Mouse (Mus musculus): ENCODE data around the gene Ier3. TPM values are rescaled to one million over a fixed set of nuclear protein-coding genes. Genes with fewer than 3 reads are reported as not detected.
A peak's percentile ranks its signal among the peaks of the same experiment; 100 is the strongest.

Ier3 gene
- polyA plus RNA-seq (2015; fragmentation: Nextera tagmentation; extraction: Ambion mirVana) = 205 and 234 TPM in 2 replicates

DNA sequence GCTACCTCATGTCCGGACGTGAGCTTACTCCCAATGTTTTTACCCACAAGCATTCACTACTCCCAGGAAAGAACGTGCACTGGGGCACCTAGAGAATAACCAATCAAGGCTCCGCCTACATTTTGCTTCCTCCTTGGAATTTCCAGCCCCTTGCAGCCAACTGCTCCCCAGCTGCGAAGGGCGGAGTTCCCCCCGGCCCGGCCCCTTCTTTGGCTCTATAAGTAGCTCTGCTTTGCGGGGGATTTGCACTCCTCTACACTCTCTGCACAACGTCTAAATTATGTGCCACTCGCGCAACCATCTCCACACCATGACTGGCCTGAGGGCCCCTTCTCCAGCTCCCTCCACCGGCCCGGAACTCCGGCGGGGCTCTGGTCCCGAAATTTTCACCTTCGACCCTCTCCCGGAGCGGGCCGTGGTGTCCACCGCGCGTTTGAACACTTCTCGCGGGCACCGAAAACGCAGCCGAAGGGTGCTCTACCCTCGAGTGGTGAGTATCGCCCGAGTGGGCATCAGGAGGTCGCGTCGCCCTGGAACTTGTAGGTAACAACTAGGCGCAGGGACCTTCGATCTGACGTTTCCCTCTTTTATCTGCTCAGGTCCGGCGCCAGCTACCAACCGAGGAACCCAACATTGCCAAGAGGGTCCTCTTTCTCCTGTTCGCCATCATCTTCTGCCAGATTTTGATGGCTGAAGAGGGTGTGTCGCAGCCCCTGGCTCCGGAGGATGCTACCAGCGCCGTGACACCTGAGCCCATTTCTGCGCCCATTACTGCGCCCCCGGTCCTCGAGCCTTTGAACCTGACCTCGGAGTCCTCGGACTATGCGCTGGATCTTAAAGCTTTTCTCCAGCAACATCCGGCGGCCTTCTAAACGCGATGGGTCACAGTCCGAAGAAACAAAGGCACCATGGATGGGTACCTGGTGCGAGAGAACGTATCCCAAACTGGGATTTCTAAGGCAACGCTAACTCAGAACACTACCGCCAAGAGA, at the start of gene Ier3:
TSS of gene Ier3 (plus strand) at position 246 of the 992 bp plus-strand sequence.
- Histone ChIP-seq H3K4me2 (replicated peaks; ENCODE audit: low read depth, low read length) (peak within 1 kb of the TSS; percentile 77), H3K9ac (replicated peaks; ENCODE audit: low read depth) (peak within 1 kb of the TSS; percentile 80), H3K4me3 (ENCODE audit: low read depth, low read length) (peak within 1 kb of the TSS; percentile 79), H3K27me3 (replicated peaks; ENCODE audit: insufficient read depth, low read length) (no peaks in the 10 kb centered on the region), H3K4me1 (ENCODE audit: insufficient read depth, low read depth, low read length) (peaks cover 9% of the 10 kb centered on the region; the same call in 1 of the 2 replicates), H3K9me3 (ENCODE audit: low read length) (no peaks in the 10 kb centered on the region), H3K27ac (ENCODE audit: low read length) (peak within 1 kb of the TSS; percentile 95), H3K36me3 (ENCODE audit: insufficient read depth, low read length) (0 out of 2 replicates have a peak, but pooled peaks cover 6% of the 10 kb centered on the region)
- ATAC-seq (peak; percentile 77), DNase-seq (ENCODE audit: low spot score) (peak; percentile 98)
- under 1% methylated on average over 62 of the region's 62 CpGs for WGBS
- TF ChIP-seq CTCF (IDR thresholded peaks at IDR 0.05) (no peak), EP300 (IDR thresholded peaks at IDR 0.05) (peak; percentile 78)

DNA sequence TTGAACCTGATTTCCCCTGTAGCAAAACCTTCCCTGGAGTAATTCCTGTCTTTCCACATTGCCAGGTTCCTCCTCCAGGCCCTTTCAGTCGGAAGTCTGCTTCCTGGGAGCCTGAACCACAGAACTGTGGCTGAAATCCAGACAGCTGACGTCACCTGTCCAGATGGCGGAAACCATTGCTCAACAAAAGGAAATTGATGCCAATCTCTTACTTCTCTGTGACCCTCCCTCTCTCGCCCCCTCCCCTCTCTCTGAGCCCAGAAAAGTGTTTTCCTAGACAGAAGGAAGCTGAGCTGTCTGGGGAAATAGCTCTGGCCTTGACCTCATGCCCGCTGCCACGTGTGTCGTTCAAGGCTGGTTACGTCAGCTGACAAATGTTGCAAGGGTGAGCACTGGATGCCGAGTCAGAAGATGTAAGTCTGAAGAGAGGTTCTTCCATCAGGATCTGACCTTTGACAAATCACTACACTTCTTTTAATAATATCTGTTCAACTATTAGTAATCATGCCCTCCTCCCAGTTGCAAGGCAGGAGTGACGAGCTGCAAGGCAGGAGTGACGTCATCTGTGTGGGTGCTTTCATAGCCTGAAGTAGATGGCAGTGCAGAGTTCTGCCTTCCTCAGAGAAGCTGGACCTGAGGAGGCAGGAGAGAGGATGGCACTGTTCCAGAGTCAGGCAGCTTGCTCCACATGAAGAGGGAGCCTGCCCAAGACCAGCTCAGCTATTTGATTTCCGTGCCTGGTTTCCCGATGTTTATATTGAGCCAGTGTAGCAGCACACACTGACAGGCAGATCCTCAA, 44.5 kb upstream of the Ier3 start:
- WGBS = 4% methylated on average over 13 of the region's 13 CpGs
- H3K4me3 ChIP-seq (ENCODE audit: low read depth, low read length) = no peak overlapping the region
- H3K4me1 ChIP-seq (ENCODE audit: insufficient read depth, low read depth, low read length) = peaks cover 9% of the 10 kb centered on the region; the same call in 1 of the 2 replicates
- peak; percentile 87 for TF ChIP-seq EP300 (IDR thresholded peaks at IDR 0.05)
- TF ChIP-seq CTCF (IDR thresholded peaks at IDR 0.05) = peak; percentile 30
- ATAC-seq (peak; percentile 82), DNase-seq (ENCODE audit: low spot score) (peak; percentile 93)
- H3K27ac ChIP-seq (ENCODE audit: low read length) = peak overlapping the region; percentile 74
- H3K36me3 ChIP-seq (ENCODE audit: insufficient read depth, low read length) = no peaks in the 10 kb centered on the region
- H3K4me2 ChIP-seq (replicated peaks; ENCODE audit: low read depth, low read length) = 0 out of 2 replicates have a peak overlapping the region, but pooled peaks have one; percentile 14
- H3K9ac ChIP-seq (replicated peaks; ENCODE audit: low read depth) = no peak overlapping the region
- no peaks in the 10 kb centered on the region for H3K27me3 ChIP-seq (replicated peaks; ENCODE audit: insufficient read depth, low read length)
- no peaks in the 10 kb centered on the region for H3K9me3 ChIP-seq (ENCODE audit: low read length)

DNA sequence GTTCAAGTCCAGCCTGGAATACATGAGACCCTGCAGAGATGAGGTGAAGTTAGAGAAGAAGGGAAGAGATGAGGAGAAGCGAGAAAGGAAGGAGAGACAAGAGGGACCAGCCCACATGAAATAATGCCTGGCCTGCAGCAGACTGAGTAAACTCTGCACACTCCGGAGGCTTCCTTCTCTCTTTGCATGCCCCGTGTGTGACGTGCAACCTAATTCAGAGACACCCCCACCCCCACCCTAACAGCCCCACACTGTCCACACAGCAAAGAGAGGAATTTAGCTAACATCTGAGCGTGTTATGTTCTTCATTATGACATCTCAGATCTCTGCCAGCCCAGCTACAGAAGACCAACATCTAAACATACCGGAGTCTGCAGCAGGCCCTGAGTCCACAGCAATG, 42.5 kb upstream of the Ier3 start:
- ATAC-seq (no peak), DNase-seq (ENCODE audit: low spot score) (no peak)
- TF ChIP-seq CTCF (IDR thresholded peaks at IDR 0.05) (no peak), EP300 (IDR thresholded peaks at IDR 0.05) (no peak)
- Histone ChIP-seq H3K27me3 (replicated peaks; ENCODE audit: insufficient read depth, low read length) (no peaks in the 10 kb centered on the region), H3K4me1 (ENCODE audit: insufficient read depth, low read depth, low read length) (peaks cover 9% of the 10 kb centered on the region; the same call in 1 of the 2 replicates), H3K4me3 (ENCODE audit: low read depth, low read length) (no peak overlapping the region), H3K9me3 (ENCODE audit: low read length) (no peaks in the 10 kb centered on the region), H3K27ac (ENCODE audit: low read length) (no peak overlapping the region), H3K9ac (replicated peaks; ENCODE audit: low read depth) (no peak overlapping the region), H3K4me2 (replicated peaks; ENCODE audit: low read depth, low read length) (no peak overlapping the region), H3K36me3 (ENCODE audit: insufficient read depth, low read length) (no peaks in the 10 kb centered on the region)
- WGBS = 24% methylated on average over 4 of the region's 6 CpGs

DNA sequence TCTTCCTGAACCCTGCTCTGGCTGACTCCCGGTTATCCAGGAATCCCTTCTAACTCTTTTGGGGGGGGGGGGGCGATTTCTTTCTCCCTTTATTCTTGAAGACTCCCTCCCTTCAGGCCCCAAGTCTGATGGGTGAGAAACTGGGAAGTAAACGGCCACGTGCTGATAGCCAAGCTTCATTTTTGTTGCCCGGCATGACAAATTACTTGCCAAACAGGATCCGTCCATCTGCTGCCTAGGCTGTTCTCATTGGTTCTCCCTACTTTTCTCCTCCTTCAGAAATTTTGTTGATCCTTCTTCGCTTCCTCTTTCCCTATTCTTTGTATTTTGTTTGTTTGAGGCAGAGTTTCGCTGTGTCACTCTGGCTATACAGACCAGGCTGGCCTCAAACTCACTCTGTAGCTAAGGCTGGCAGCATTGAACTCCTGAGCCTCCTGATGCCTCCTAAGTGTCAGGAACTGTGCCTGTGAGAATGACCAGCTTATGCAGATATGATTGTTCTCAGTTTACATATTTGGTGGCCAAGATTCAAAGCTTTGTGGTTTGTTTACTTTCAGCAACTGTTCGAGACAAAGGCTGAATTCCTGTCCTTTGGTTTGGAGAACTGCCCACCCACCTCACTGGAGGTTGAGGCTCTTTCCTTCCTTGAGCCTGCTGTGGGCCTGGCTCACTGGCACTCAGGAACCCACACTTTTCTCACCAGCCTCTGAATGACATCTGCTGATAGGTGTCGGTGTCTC, 41.8 kb upstream of the Ier3 start:
- DNase-seq (ENCODE audit: low spot score) = peak; percentile 69
- WGBS = 27% methylated on average over 10 of the region's 10 CpGs
- TF ChIP-seq EP300 (IDR thresholded peaks at IDR 0.05) = peak; percentile 84
- TF ChIP-seq CTCF (IDR thresholded peaks at IDR 0.05) = no peak

DNA sequence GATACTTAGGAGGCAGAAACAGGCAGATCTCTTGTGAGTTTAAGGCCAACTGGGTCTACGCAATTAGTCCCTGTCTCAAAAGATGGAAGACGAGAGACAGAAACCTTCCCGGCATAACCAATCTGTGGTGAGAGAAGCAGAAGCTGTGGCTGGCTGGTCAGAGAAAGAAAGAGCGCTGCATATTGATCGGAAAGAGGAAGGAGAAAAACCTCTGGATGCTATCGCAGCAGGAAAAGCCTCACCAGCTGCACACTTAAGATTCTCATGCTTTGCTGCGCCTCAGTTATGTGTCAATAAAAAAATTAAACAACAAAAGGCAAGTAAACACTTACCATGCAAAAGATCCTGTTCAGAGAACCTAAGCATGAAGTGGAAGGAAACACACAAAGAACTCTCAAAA, 41.1 kb upstream of the Ier3 start:
- TF ChIP-seq EP300 (IDR thresholded peaks at IDR 0.05) (no peak), CTCF (IDR thresholded peaks at IDR 0.05) (no peak)
- ATAC-seq (no peak), DNase-seq (ENCODE audit: low spot score) (peak; percentile 21)
- H3K27me3 ChIP-seq (replicated peaks; ENCODE audit: insufficient read depth, low read length) = no peaks in the 10 kb centered on the region
- no peak overlapping the region for H3K9ac ChIP-seq (replicated peaks; ENCODE audit: low read depth)
- H3K4me2 ChIP-seq (replicated peaks; ENCODE audit: low read depth, low read length) = no peak overlapping the region
- no peak overlapping the region for H3K27ac ChIP-seq (ENCODE audit: low read length)
- H3K4me3 ChIP-seq (ENCODE audit: low read depth, low read length) = no peak overlapping the region
- H3K9me3 ChIP-seq (ENCODE audit: low read length) = no peaks in the 10 kb centered on the region
- peaks cover 9% of the 10 kb centered on the region; the same call in 1 of the 2 replicates for H3K4me1 ChIP-seq (ENCODE audit: insufficient read depth, low read depth, low read length)
- 86% methylated on average over 7 of the region's 7 CpGs for WGBS
- H3K36me3 ChIP-seq (ENCODE audit: insufficient read depth, low read length) = no peaks in the 10 kb centered on the region

More for the DNA sequence above, 41.8 kb upstream of the Ier3 start:
- H3K4me3 ChIP-seq (ENCODE audit: low read depth, low read length) = no peak overlapping the region
- no peaks in the 10 kb centered on the region for H3K27me3 ChIP-seq (replicated peaks; ENCODE audit: insufficient read depth, low read length)
- H3K36me3 ChIP-seq (ENCODE audit: insufficient read depth, low read length) = no peaks in the 10 kb centered on the region
- no peak overlapping the region for H3K4me2 ChIP-seq (replicated peaks; ENCODE audit: low read depth, low read length)
- ATAC-seq = peak; percentile 34; the same call in 1 of the 2 replicates
- no peak overlapping the region for H3K9ac ChIP-seq (replicated peaks; ENCODE audit: low read depth)
- H3K27ac ChIP-seq (ENCODE audit: low read length) = no peak overlapping the region; the same call in 1 of the 2 replicates
- H3K9me3 ChIP-seq (ENCODE audit: low read length) = no peaks in the 10 kb centered on the region
- H3K4me1 ChIP-seq (ENCODE audit: insufficient read depth, low read depth, low read length) = peaks cover 9% of the 10 kb centered on the region; the same call in 1 of the 2 replicates

All from lung, postnatal 0 days (tissue).